ENCODE assay signal across 8 mouse cellular contexts in genomic region chr9:32344051-32344450, GRCm38 (mm10). TPM values are rescaled to one million over a fixed set of nuclear protein-coding genes. Genes with fewer than 3 reads are reported as not detected.
DNase-seq lines count a peak whose midpoint lies in the region; ATAC-seq and TF ChIP-seq lines count a peak whose summit lies in the region.

Gene Kcnj5, minus strand, starts transcription at chr9:32344350.

- peak; percentile 40 for DNase-seq in cerebellum, adult 9-11 months
- no peak for DNase-seq in cerebellum, postnatal 4 days (ENCODE audit: low spot score in 2 of 2)
- no peak for DNase-seq in embryonic facial prominence, embryonic 14.5 days (ENCODE audit: low spot score)
- peak; percentile 18 for DNase-seq in mesoderm, embryonic 11.5 days (ENCODE audit: low read depth, low spot score)
- no peak for DNase-seq in gastrocnemius, adult 2 months
- no peak for DNase-seq in spleen, adult 18-20 months

- no peaks in the 10 kb centered on the region for H3K36me3 ChIP-seq in embryonic facial prominence, embryonic 14.5 days (ENCODE audit: control insufficient read depth, insufficient read depth, low read length)
- no peaks in the 10 kb centered on the region for H3K36me3 ChIP-seq in hindbrain, embryonic 12.5 days

- H3K4me2 ChIP-seq in embryonic facial prominence, embryonic 14.5 days (ENCODE audit: low read depth, low read length), result peak within 1 kb of the TSS; percentile 54
- H3K4me2 ChIP-seq in hindbrain, embryonic 12.5 days (replicated peaks), result peak within 1 kb of the TSS; percentile 71

- 0 out of 2 replicates have a peak within 1 kb of the TSS, but pooled peaks have one; percentile 14 for H3K9ac ChIP-seq in embryonic facial prominence, embryonic 14.5 days (ENCODE audit: low read depth, low read length)
- peak within 1 kb of the TSS; percentile 45 for H3K9ac ChIP-seq in hindbrain, embryonic 12.5 days

- no peak for TF ChIP-seq CTCF in gastrocnemius, adult 2 months (IDR thresholded peaks at IDR 0.05)

- H3K27ac ChIP-seq in embryonic facial prominence, embryonic 14.5 days (replicated peaks; ENCODE audit: low read depth, low read length), result no peak within 1 kb of the TSS
- H3K27ac ChIP-seq in hindbrain, embryonic 12.5 days, result no peak within 1 kb of the TSS
- no peak within 1 kb of the TSS for H3K27ac ChIP-seq in gastrocnemius, adult 2 months

- peak within 1 kb of the TSS; percentile 30 for H3K4me3 ChIP-seq in embryonic facial prominence, embryonic 14.5 days (ENCODE audit: low read depth, low read length)
- H3K4me3 ChIP-seq in hindbrain, embryonic 12.5 days, result peak within 1 kb of the TSS; percentile 34
- no peak within 1 kb of the TSS for H3K4me3 ChIP-seq in gastrocnemius, adult 2 months

- 0% methylated on average over 11 of the region's 20 CpGs for WGBS in embryonic facial prominence, embryonic 14.5 days
- 1% methylated on average over 19 of the region's 20 CpGs for WGBS in hindbrain, embryonic 12.5 days

- H3K27me3 ChIP-seq in embryonic facial prominence, embryonic 14.5 days (replicated peaks; ENCODE audit: control insufficient read depth, insufficient read depth, low read length), result peaks cover 54% of the 10 kb centered on the region
- peaks cover 52% of the 10 kb centered on the region for H3K27me3 ChIP-seq in hindbrain, embryonic 12.5 days

- ATAC-seq in embryonic facial prominence, embryonic 14.5 days (ENCODE audit: low read depth), result no peak
- ATAC-seq in hindbrain, embryonic 12.5 days (ENCODE audit: low FRiP score), result peak; percentile 48
- no peak for ATAC-seq in erythroid progenitor cell, adult 5-6 weeks (replicated peaks; ENCODE audit: low FRiP score, poor library complexity, severe bottlenecking)

- intact Hi-C loops in gastrocnemius, adult 2 months (cut with DNase I), result no loop called here

- H3K4me1 ChIP-seq in embryonic facial prominence, embryonic 14.5 days (ENCODE audit: control insufficient read depth, insufficient read depth, low read length), result 0 out of 2 replicates have a peak, but pooled peaks cover 3% of the 10 kb centered on the region
- peaks cover 20% of the 10 kb centered on the region for H3K4me1 ChIP-seq in hindbrain, embryonic 12.5 days

- no peaks in the 10 kb centered on the region for H3K9me3 ChIP-seq in embryonic facial prominence, embryonic 14.5 days (ENCODE audit: control insufficient read depth, low read length)
- H3K9me3 ChIP-seq in hindbrain, embryonic 12.5 days (replicated peaks), result no peaks in the 10 kb centered on the region

RNA-seq across cellular contexts. Expression of gene Kcnj5, which starts in this region (rescaled TPM):
- polyA plus RNA-seq in embryonic facial prominence, embryonic 14.5 days (2014; fragmentation: Nextera tagmentation; extraction: Ambion mirVana), result 0.17 and 0.47 TPM in 2 replicates
- 0.29 and 0.45 TPM in 2 replicates for polyA plus RNA-seq in hindbrain, embryonic 12.5 days (2016; fragmentation: Nextera tagmentation; extraction: Ambion mirVana)
- total RNA-seq in erythroid progenitor cell, adult 5-6 weeks (2015; ENCODE audit: low replicate concordance), result 0.36 TPM in 1 of 2 replicates, not detected in the other
- total RNA-seq in erythroid progenitor cell, adult 5-6 weeks (2017; ENCODE audit: low replicate concordance), result 0.39 and 1.4 TPM in 2 replicates
- total RNA-seq in gastrocnemius, adult 2 months (2021), result not detected

Comparison
In these comparisons a context has a peak if more than half of its experiments do, and no peak if none do; other contexts are left out.
1. DNase-seq: peak in cerebellum, adult 9-11 months (single experiment) and mesoderm, embryonic 11.5 days (single experiment); none in cerebellum, postnatal 4 days (0 of 2), embryonic facial prominence, embryonic 14.5 days (single experiment), gastrocnemius, adult 2 months (single experiment) and spleen, adult 18-20 months (0 of 2).
2. Peak in ATAC-seq, H3K4me3 ChIP-seq, H3K9ac ChIP-seq and H3K4me2 ChIP-seq in hindbrain, embryonic 12.5 days; RNA of the gene not detected or under 1 TPM.